Mouse (Mus musculus): Measurements from ENCODE around the gene Cdc25a. TPM values are rescaled to one million over a fixed set of nuclear protein-coding genes. Genes with fewer than 3 reads are reported as not detected.

Gene Cdc25a
- polyA plus RNA-seq, 1 experiment from 2014 or later, result 36.3 TPM

DNA sequence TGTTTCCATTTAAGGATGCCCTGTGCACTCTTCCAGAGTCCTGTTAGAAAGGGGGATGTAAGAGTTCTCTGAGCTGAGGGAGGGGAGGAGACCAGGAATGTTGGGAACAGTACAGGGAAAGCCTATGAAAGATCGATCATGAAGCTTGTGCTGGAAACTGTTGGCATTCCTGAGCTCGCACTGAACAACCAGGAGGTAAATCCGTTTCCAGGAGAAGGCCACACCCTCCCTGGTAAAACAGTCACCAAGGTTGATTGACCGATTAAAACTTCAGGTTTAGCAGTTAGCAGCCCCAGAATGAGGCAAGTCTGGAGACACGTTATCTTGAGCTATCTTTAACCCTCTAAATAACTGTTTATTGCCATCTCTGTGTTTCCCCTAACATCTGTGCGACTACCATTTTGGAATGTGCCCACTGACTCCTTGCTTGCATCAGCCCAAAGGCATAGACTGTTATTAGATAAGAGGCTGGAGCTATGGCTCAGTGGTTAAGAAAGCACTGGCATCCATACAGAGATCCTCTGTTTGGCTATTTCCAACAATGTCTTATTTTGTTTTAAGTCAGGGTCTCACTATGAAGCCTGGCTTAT is 4.3 kb upstream of the Cdc25a start:
- H3K9ac ChIP-seq, result no peak overlapping the region
- H3K4me2 ChIP-seq (replicated peaks), result no peak overlapping the region
- H3K9me3 ChIP-seq, result no peaks in the 10 kb centered on the region
- 0 out of 2 replicates have a peak, but pooled peaks cover 2% of the 10 kb centered on the region for H3K4me1 ChIP-seq
- no peak for ATAC-seq (ENCODE audit: low FRiP score, low read depth)
- 29% methylated on average over 6 of the region's 6 CpGs for WGBS
- H3K27me3 ChIP-seq, result no peaks in the 10 kb centered on the region
- H3K27ac ChIP-seq, result no peak overlapping the region
- no peak overlapping the region for H3K4me3 ChIP-seq
- H3K36me3 ChIP-seq, result no peaks in the 10 kb centered on the region

DNA sequence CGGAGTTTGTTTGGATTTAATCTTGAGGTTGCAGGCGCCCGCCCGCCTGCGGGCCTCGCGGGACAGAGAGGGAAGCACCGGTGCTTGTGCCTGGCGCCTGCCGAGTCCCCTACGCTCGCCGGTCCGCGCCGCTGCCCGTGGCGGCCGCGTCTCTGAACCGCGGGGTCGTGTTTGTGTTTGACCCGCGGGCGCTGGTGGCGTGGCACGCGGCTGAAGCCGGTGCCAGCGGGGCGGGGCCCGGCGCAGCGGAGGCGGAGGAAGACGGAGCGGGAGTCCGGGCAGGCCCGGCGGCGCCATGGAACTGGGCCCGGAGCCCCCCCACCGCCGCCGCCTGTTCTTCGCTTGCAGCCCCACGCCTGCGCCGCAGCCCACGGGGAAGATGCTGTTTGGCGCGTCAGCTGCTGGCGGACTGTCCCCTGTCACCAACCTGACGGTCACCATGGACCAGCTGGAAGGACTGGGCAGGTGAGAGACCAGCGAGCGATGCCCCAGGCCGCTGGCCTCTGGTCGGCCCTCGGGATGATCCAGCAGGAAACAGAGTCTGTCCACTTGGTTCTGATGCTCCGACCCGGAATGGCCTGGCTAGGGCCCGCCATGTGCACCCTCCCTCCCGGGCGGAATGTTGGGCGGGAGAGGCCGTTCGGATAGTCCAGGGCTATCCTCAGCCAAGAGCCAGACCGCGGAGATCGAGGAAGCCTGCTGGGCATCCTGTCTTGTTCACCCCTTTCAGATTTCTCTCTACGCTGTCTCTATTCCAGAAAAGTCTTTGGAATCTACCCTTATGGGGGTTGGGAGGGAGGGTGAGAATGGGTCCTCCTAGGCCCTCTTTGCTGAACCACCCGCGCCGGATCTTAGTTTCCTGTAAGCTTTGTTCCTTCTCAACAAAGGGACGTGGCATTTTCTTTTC is 569 bp downstream of the Cdc25a start:
- Histone ChIP-seq H3K4me1 (peaks cover 15% of the 10 kb centered on the region), H3K4me2 (replicated peaks) (peak overlapping the region; percentile 80), H3K27me3 (no peaks in the 10 kb centered on the region), H3K9ac (peak overlapping the region; percentile 98), H3K27ac (peak overlapping the region; percentile 93), H3K9me3 (no peaks in the 10 kb centered on the region), H3K36me3 (peaks cover 35% of the 10 kb centered on the region), H3K4me3 (peak overlapping the region; percentile 99)
- under 1% methylated on average over 57 of the region's 76 CpGs for WGBS
- ATAC-seq (ENCODE audit: low FRiP score, low read depth), result peak; percentile 53

DNA sequence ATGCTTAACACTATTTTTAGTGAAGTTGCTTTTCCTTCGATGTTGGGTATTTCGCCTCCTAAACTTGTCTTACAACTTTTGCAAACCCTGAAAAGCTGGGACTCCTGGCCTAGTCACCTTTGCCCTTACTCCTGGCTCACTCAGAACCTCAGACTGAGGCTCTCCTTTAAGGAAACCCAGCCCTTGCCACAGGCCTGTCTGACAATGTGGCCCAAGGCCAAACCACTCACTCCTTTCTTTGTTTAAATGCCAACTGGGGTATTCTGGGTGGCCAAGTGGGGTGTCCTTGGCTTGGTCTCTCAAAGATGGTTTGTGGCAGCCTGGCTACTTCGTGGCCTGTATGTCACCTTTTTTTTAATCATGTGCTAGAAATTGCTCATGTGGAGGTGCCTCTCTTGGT is 1.4 kb downstream of the Cdc25a start:
- H3K27me3 ChIP-seq, result no peaks in the 10 kb centered on the region
- peak overlapping the region; percentile 80 for H3K4me2 ChIP-seq (replicated peaks)
- no peaks in the 10 kb centered on the region for H3K9me3 ChIP-seq
- WGBS, result 5% methylated on average over 3 of the region's 3 CpGs
- H3K27ac ChIP-seq, result peak overlapping the region; percentile 93
- peak overlapping the region; percentile 99 for H3K4me3 ChIP-seq
- peak overlapping the region; percentile 98 for H3K9ac ChIP-seq
- no peak for ATAC-seq (ENCODE audit: low FRiP score, low read depth)
- peaks cover 43% of the 10 kb centered on the region for H3K36me3 ChIP-seq
- H3K4me1 ChIP-seq, result peaks cover 15% of the 10 kb centered on the region

DNA sequence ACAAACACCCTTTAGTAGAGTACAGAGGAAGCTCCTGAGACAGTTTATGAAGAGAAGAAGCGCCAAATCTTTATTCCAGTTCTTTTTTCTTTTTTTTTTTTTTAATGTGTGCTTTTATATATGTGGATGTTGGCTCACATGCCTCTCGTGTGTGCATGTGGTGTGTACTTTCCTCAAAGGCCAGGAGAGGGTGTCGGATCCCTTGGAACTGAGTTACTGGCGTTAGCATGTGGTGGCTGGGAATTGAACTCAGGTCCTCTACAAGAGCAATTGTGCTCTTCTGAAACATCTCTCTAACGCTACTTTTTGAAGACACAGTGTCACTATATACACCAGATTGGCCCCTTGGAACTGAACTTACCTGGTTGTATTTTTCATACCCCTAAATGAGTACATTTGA is 2.3 kb downstream of the Cdc25a start:
- no peak for ATAC-seq (ENCODE audit: low FRiP score, low read depth)
- peaks cover 52% of the 10 kb centered on the region for H3K36me3 ChIP-seq
- WGBS, result 78% methylated on average over 5 of the region's 5 CpGs
- H3K9me3 ChIP-seq, result no peaks in the 10 kb centered on the region
- peak overlapping the region; percentile 80 for H3K4me2 ChIP-seq (replicated peaks)
- peaks cover 15% of the 10 kb centered on the region for H3K4me1 ChIP-seq
- H3K27ac ChIP-seq, result no peak overlapping the region
- H3K4me3 ChIP-seq, result peak overlapping the region; percentile 99
- no peaks in the 10 kb centered on the region for H3K27me3 ChIP-seq
- H3K9ac ChIP-seq, result peak overlapping the region; percentile 98; the same call in 1 of the 2 replicates

DNA sequence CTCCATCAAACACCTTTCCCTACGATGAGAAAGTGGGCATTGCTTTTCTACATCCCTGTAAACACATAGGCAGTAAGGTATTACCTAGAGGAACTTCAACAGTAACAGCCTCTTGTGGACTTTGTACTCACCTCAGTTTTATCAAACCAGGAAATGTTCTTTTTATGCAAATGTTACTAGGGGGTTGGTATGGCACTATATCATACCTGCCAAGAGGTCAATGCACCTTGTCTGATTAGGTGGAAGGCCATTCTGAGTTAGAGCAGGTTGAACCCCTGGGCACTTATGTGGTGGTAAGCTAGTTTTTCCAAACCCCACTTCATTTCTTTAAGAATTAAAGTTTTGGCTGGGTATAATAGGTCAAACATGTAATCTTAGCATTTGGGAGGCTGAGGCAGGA is 3.9 kb downstream of the Cdc25a start:
- Histone ChIP-seq H3K4me2 (replicated peaks) (no peak overlapping the region), H3K4me1 (peaks cover 15% of the 10 kb centered on the region), H3K36me3 (peaks cover 68% of the 10 kb centered on the region), H3K9ac (no peak overlapping the region), H3K4me3 (no peak overlapping the region), H3K27ac (no peak overlapping the region), H3K9me3 (no peaks in the 10 kb centered on the region), H3K27me3 (no peaks in the 10 kb centered on the region)
- no peak for ATAC-seq (ENCODE audit: low FRiP score, low read depth)
- WGBS, result 92% methylated on average over 1 of the region's 1 CpGs

DNA sequence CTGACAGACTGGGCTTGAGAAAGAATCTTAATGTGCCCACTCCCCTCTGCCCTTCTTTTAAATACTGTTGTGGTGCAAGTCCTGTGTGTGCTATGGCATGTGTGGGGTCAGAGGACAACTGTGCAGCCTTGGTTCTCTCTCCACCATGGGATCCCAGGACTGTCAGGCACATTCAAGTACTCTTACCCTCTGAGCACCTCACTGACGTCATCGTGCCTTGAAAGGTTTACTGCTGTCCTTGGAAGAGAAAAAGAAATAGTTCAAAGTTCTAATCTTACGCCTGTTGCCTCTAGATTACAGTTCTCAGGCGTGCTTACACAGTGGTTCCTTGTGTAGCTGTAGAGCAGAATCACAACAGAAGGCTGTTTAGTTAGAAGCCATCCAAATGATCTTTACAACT is 10.9 kb downstream of the Cdc25a start:
- no peak for ATAC-seq (ENCODE audit: low FRiP score, low read depth)
- Histone ChIP-seq H3K4me3 (no peak overlapping the region), H3K4me2 (replicated peaks) (no peak overlapping the region), H3K9ac (no peak overlapping the region), H3K27ac (no peak overlapping the region), H3K9me3 (no peaks in the 10 kb centered on the region), H3K36me3 (peaks cover 99% of the 10 kb centered on the region), H3K27me3 (no peaks in the 10 kb centered on the region), H3K4me1 (no peaks in the 10 kb centered on the region)
- WGBS, result 82% methylated on average over 4 of the region's 4 CpGs

DNA sequence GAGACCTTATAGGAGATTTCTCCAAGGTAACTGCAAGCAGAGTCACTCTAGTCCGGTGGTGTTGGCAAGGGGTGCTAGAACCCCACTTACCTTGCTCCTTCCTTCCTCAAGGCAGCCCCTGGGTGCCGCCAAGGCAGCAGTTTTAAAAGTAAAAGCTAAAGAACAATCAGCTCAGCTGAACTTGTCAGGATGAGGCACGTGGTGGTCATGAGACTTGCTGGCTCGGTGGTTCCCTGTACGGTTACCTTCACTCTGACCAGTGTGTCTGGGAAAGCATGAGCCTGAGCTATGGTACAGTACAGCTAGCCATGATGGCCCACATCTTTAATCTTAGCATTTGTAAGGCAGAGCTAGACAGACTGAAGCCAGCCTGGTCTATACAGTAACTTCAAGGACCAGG is 11.9 kb downstream of the Cdc25a start:
- no peaks in the 10 kb centered on the region for H3K4me1 ChIP-seq
- H3K9me3 ChIP-seq, result no peaks in the 10 kb centered on the region
- 90% methylated on average over 5 of the region's 5 CpGs for WGBS
- H3K4me2 ChIP-seq (replicated peaks), result no peak overlapping the region
- no peak overlapping the region for H3K27ac ChIP-seq
- no peaks in the 10 kb centered on the region for H3K27me3 ChIP-seq
- H3K36me3 ChIP-seq, result peaks cover 99% of the 10 kb centered on the region
- no peak overlapping the region for H3K9ac ChIP-seq
- no peak for ATAC-seq (ENCODE audit: low FRiP score, low read depth)
- H3K4me3 ChIP-seq, result no peak overlapping the region

DNA sequence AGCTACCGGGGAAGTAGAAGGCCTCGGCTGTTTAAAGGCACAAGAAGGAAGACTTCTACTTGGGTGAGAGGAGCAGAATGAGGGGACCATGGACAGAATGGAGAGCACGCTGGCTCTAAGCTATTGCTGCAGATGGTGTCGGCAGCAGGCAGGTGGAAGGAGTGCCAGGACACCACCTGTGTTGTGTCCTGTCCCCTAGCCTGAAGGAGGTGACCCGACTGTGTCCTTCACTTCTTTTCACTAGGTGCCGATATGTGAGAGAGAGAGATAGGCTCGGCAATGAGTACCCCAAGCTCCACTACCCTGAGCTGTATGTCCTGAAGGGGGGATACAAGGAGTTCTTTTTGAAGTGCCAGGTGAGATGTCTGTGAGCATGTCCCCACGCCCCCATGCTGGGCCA is 16.1 kb downstream of the Cdc25a start:
- Histone ChIP-seq H3K4me1 (peaks cover 6% of the 10 kb centered on the region; the same call in 1 of the 2 replicates), H3K27ac (no peak overlapping the region), H3K9me3 (no peaks in the 10 kb centered on the region), H3K9ac (no peak overlapping the region), H3K36me3 (peaks cover 84% of the 10 kb centered on the region), H3K4me2 (replicated peaks) (no peak overlapping the region), H3K4me3 (no peak overlapping the region), H3K27me3 (no peaks in the 10 kb centered on the region)
- WGBS, result 90% methylated on average over 8 of the region's 8 CpGs
- no peak for ATAC-seq (ENCODE audit: low FRiP score, low read depth)

DNA sequence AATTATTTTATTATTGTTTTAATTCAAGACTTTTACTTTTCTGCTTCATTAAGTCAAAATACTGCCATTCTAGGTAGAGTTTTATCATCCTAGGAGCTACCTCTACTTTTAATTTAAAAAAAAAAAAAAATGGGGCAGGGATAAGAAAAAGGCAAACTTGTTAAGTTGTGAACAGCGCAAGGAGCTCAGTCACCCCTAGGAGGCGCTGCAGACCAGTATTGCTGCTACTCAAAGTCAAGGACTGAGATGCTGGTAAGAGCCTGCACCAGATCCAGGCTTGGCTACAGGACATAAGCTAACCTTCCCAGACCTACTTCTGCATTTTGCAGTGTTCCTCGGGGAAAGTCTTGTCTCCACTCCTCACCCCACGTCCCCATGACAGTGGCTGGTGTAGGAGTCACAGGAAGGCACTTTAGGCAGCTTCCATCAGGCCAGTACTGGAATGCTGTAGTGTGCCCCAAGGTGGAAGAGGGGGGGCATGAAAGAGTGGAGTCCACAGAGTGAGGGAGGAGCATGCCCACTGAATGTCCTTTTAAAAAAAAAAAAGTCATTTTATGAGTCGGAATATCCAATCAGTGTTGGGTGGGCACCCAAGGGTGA is 17.4 kb downstream of the Cdc25a start:
- Histone ChIP-seq H3K9me3 (no peaks in the 10 kb centered on the region), H3K9ac (no peak overlapping the region), H3K4me3 (no peak overlapping the region), H3K36me3 (peaks cover 76% of the 10 kb centered on the region), H3K4me1 (peaks cover 6% of the 10 kb centered on the region; the same call in 1 of the 2 replicates), H3K27me3 (no peaks in the 10 kb centered on the region), H3K4me2 (replicated peaks) (no peak overlapping the region), H3K27ac (no peak overlapping the region)
- 68% methylated on average over 5 of the region's 5 CpGs for WGBS
- ATAC-seq (ENCODE audit: low FRiP score, low read depth), result no peak

DNA sequence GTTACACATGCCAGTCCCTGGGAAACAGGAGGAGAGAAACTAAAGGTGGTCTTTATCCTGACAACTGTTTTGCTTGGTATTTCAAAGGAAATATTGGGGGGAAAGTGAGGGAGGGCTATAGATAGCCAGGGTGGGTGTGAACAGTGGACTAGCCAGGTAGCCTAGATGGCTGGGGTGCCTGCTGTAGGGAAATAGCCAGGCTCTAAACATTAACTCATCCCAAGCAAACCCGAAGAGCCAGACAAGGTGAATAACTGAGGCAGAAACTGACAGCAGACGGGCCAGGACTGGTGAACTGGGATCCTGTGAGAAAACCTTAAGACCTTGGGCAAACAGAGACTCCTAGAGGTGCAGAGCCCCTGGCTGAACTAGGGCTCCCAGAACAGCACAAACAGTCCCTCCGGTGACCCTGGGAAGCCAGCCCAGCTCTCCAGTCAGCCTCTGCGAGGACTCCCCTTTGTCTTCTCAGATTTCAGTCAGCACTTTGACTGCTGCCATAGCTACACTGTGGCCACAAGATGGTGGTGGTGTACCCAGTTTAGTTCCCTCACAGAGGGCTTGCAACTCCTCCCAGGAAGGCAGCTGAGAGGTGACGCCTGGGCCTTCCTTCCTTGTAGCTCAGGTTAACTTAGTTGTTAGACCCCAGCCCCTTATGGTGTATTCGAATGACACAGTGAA is 19.2 kb downstream of the Cdc25a start:
- no peak overlapping the region for H3K9ac ChIP-seq
- peak overlapping the region; percentile 79 for H3K27ac ChIP-seq
- H3K4me1 ChIP-seq, result peaks cover 6% of the 10 kb centered on the region; the same call in 1 of the 2 replicates
- no peak overlapping the region for H3K4me2 ChIP-seq (replicated peaks)
- peak; percentile 88 for ATAC-seq (ENCODE audit: low FRiP score, low read depth)
- 21% methylated on average over 6 of the region's 6 CpGs for WGBS
- no peak overlapping the region for H3K4me3 ChIP-seq
- H3K9me3 ChIP-seq, result no peaks in the 10 kb centered on the region
- H3K27me3 ChIP-seq, result no peaks in the 10 kb centered on the region
- H3K36me3 ChIP-seq, result peaks cover 58% of the 10 kb centered on the region

DNA sequence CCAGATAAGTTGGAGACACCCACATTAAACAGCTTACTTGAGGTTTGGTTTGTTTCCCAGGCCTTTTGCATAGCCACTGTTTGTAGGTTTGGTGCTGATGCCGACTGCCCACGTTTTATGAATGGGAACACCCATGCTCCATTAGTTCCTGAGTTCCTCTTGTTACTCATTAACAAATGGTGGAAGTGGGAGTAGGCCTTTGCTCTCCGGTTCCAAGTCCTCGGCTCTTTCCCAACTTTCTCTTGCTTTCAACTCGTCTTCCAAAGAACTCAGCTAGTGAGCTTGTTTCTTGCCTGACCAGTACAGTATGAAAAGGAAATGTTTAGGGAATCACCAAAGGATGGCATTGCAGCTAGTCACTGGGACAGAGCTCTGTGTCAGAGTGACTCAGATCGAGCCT is 20.2 kb downstream of the Cdc25a start:
- WGBS, result 87% methylated on average over 6 of the region's 6 CpGs
- Histone ChIP-seq H3K27me3 (no peaks in the 10 kb centered on the region), H3K4me1 (peaks cover 6% of the 10 kb centered on the region; the same call in 1 of the 2 replicates), H3K9me3 (no peaks in the 10 kb centered on the region), H3K27ac (no peak overlapping the region), H3K36me3 (peaks cover 48% of the 10 kb centered on the region), H3K4me2 (replicated peaks) (no peak overlapping the region), H3K9ac (no peak overlapping the region), H3K4me3 (no peak overlapping the region)
- ATAC-seq (ENCODE audit: low FRiP score, low read depth), result no peak

Measured in limb, embryonic 13.5 days (tissue).